Mouse (Mus musculus) right cerebral cortex, adult 2 months (tissue): Measurements from ENCODE around the gene Gm3250.
"Not testable (repeated sequence)": the region's sequence is repeated elsewhere in the genome, so short reads cannot be mapped to it uniquely, and the experiment has no call there.

ENCODE experiments used
- DNase-seq, 2 experiments: peaks; one replicate each; pipeline ENCODE4 v3.0.0; 2021 to 2022; ENCODE audit warnings: low spot score in 2 of 2

The Gm3250 gene

GRCm38 (mm10) chr10:77751254-77751653 lies 31.1 kb downstream of the Gm3250 start, which contains the start of gene Gm9736:
Gene Gm9736, minus strand, starts transcription at chr10:77751354.
- not testable (repeated sequence) for DNase-seq

- not testable (repeated sequence) for DNase-seq
These were observed 31.7 kb downstream of the Gm3250 start for GRCm38 (mm10) chr10:77750686-77751085.

- DNase-seq, result not testable (repeated sequence)
These were observed 40.2 kb downstream of the Gm3250 start, which contains the start of gene Gm18596 for GRCm38 (mm10) chr10:77741924-77742688. Gene Gm18596, minus strand, starts transcription at chr10:77742638.

- DNase-seq, result no peak
These were observed 43.4 kb downstream of the Gm3250 start for GRCm38 (mm10) chr10:77738929-77739328.

GRCm38 (mm10) chr10:77735928-77736327 lies 46.4 kb downstream of the Gm3250 start:
- no peak for DNase-seq
